Mouse (Mus musculus): ENCODE measurements around the gene Dusp12.
A peak's percentile ranks its signal among the peaks of the same experiment; 100 is the strongest.

Dusp12 gene

GRCm38 (mm10) chr1:170898413-170899075 is 13.2 kb upstream of the Dusp12 start:
- DNase-seq (ENCODE audit: low spot score in 2 of 2) = no peak

- DNase-seq (ENCODE audit: low spot score in 2 of 2) = no peak
Observed at GRCm38 (mm10) chr1:170896651-170897281, 11.4 kb upstream of the Dusp12 start.

- no peak for DNase-seq (ENCODE audit: low spot score in 2 of 2)
Observed at GRCm38 (mm10) chr1:170894603-170895602, 9.6 kb upstream of the Dusp12 start.

GRCm38 (mm10) chr1:170892279-170892678 is 6.9 kb upstream of the Dusp12 start:
- no peak for DNase-seq (ENCODE audit: low spot score in 2 of 2)

- DNase-seq (ENCODE audit: low spot score in 2 of 2) = no peak
Observed at GRCm38 (mm10) chr1:170891646-170892045, 6.3 kb upstream of the Dusp12 start.

GRCm38 (mm10) chr1:170889310-170889709 is 4.0 kb upstream of the Dusp12 start:
- no peak for DNase-seq (ENCODE audit: low spot score in 2 of 2)

- DNase-seq (ENCODE audit: low spot score in 2 of 2) = no peak
Observed at GRCm38 (mm10) chr1:170886044-170886458, 711 bp upstream of the Dusp12 start.

GRCm38 (mm10) chr1:170884390-170884789 is 950 bp downstream of the Dusp12 start:
- no peak for DNase-seq (ENCODE audit: low spot score in 2 of 2)

- DNase-seq (ENCODE audit: low spot score in 2 of 2) = no peak
Observed at GRCm38 (mm10) chr1:170882915-170883485, 2.3 kb downstream of the Dusp12 start.

- DNase-seq (ENCODE audit: low spot score in 2 of 2) = no peak
Observed at GRCm38 (mm10) chr1:170876906-170877305, 8.4 kb downstream of the Dusp12 start.

GRCm38 (mm10) chr1:170875676-170876075 is 9.7 kb downstream of the Dusp12 start:
- DNase-seq (ENCODE audit: low spot score in 2 of 2) = no peak

- no peak for DNase-seq (ENCODE audit: low spot score in 2 of 2)
Observed at GRCm38 (mm10) chr1:170871961-170872360, 13.4 kb downstream of the Dusp12 start.

GRCm38 (mm10) chr1:170871402-170871801 is 13.9 kb downstream of the Dusp12 start:
- no peak for DNase-seq (ENCODE audit: low spot score in 2 of 2)

- DNase-seq (ENCODE audit: low spot score in 2 of 2) = no peak
Observed at GRCm38 (mm10) chr1:170868905-170869283, 16.4 kb downstream of the Dusp12 start.

- peak; percentile 51 to 70 for DNase-seq (ENCODE audit: low spot score in 2 of 2)
Observed at GRCm38 (mm10) chr1:170868107-170868904, 17.0 kb downstream of the Dusp12 start.

- DNase-seq (ENCODE audit: low spot score in 2 of 2) = peak; percentile 96 to 99
Observed at GRCm38 (mm10) chr1:170867691-170868105, 17.6 kb downstream of the Dusp12 start, which contains the start of gene Atf6. Atf6 (minus strand) TSS chr1:170867771.

GRCm38 (mm10) chr1:170866992-170867690 is 18.2 kb downstream of the Dusp12 start:
- DNase-seq (ENCODE audit: low spot score in 2 of 2) = peak in 1 of 2 experiments; percentile 68

GRCm38 (mm10) chr1:170865406-170865805 is 19.9 kb downstream of the Dusp12 start:
- DNase-seq (ENCODE audit: low spot score in 2 of 2) = no peak

GRCm38 (mm10) chr1:170864754-170865153 is 20.6 kb downstream of the Dusp12 start:
- no peak for DNase-seq (ENCODE audit: low spot score in 2 of 2)

- DNase-seq (ENCODE audit: low spot score in 2 of 2) = no peak
Observed at GRCm38 (mm10) chr1:170864234-170864633, 21.1 kb downstream of the Dusp12 start.
